Mouse (Mus musculus): ENCODE measurements around the gene Vmn1r53. TPM values are rescaled to one million over a fixed set of nuclear protein-coding genes. Genes with fewer than 3 reads are reported as not detected.
"Not testable (repeated sequence)": the region's sequence is repeated elsewhere in the genome, so short reads cannot be mapped to it uniquely, and the experiment has no call there.

The Vmn1r53 gene
- polyA plus RNA-seq (2014; fragmentation: Nextera tagmentation; extraction: Ambion mirVana) = not detected in 2 replicates

GRCm38 (mm10) chr6:90224338-90224737 lies at the start of gene Vmn1r53:
Vmn1r53 (minus strand) TSS chr6:90224438.
- no peak for DNase-seq
- no peak within 1 kb of the TSS for H3K9ac ChIP-seq (replicated peaks; ENCODE audit: low read length)
- no peaks in the 10 kb centered on the region for H3K4me1 ChIP-seq (ENCODE audit: control insufficient read depth, insufficient read depth, low read length)
- H3K27ac ChIP-seq (replicated peaks; ENCODE audit: low read depth, low read length) = no peak within 1 kb of the TSS
- H3K36me3 ChIP-seq (ENCODE audit: control insufficient read depth, insufficient read depth, low read length) = no peaks in the 10 kb centered on the region
- ATAC-seq (ENCODE audit: low FRiP score, low TSS enrichment) = no peak
- no peak within 1 kb of the TSS for H3K4me3 ChIP-seq (replicated peaks; ENCODE audit: low read depth, low read length)
- H3K4me2 ChIP-seq (ENCODE audit: low read length) = no peak within 1 kb of the TSS
- no peaks in the 10 kb centered on the region for H3K9me3 ChIP-seq (ENCODE audit: control insufficient read depth, low read length)
- no peaks in the 10 kb centered on the region for H3K27me3 ChIP-seq (ENCODE audit: control insufficient read depth, insufficient read depth, low read length)
- WGBS = 95% methylated on average over 1 of the region's 1 CpGs

GRCm38 (mm10) chr6:90246000-90246399 lies 21.8 kb upstream of the Vmn1r53 start, which contains the start of gene Vmn1r54:
Vmn1r54 (plus strand) TSS chr6:90246300.
- Histone ChIP-seq H3K27ac (replicated peaks; ENCODE audit: low read depth, low read length) (no peak within 1 kb of the TSS), H3K36me3 (ENCODE audit: control insufficient read depth, insufficient read depth, low read length) (no peaks in the 10 kb centered on the region), H3K4me2 (ENCODE audit: low read length) (no peak within 1 kb of the TSS), H3K4me1 (ENCODE audit: control insufficient read depth, insufficient read depth, low read length) (no peaks in the 10 kb centered on the region), H3K9ac (replicated peaks; ENCODE audit: low read length) (no peak within 1 kb of the TSS), H3K4me3 (replicated peaks; ENCODE audit: low read depth, low read length) (no peak within 1 kb of the TSS), H3K27me3 (ENCODE audit: control insufficient read depth, insufficient read depth, low read length) (no peaks in the 10 kb centered on the region), H3K9me3 (ENCODE audit: control insufficient read depth, low read length) (no peaks in the 10 kb centered on the region)
- 84% methylated on average over 1 of the region's 1 CpGs for WGBS
- ATAC-seq (ENCODE audit: low FRiP score, low TSS enrichment) (no peak), DNase-seq (no peak)

- Histone ChIP-seq H3K4me1 (ENCODE audit: control insufficient read depth, insufficient read depth, low read length) (no peaks in the 10 kb centered on the region), H3K27me3 (ENCODE audit: control insufficient read depth, insufficient read depth, low read length) (no peaks in the 10 kb centered on the region), H3K36me3 (ENCODE audit: control insufficient read depth, insufficient read depth, low read length) (no peaks in the 10 kb centered on the region), H3K9ac (replicated peaks; ENCODE audit: low read length) (no peak overlapping the region), H3K4me2 (ENCODE audit: low read length) (no peak overlapping the region), H3K9me3 (ENCODE audit: control insufficient read depth, low read length) (no peaks in the 10 kb centered on the region), H3K4me3 (replicated peaks; ENCODE audit: low read depth, low read length) (no peak overlapping the region), H3K27ac (replicated peaks; ENCODE audit: low read depth, low read length) (no peak overlapping the region)
- ATAC-seq (ENCODE audit: low FRiP score, low TSS enrichment) (no peak), DNase-seq (no peak)
- WGBS = 81% methylated on average over 3 of the region's 3 CpGs
Observed at GRCm38 (mm10) chr6:90244019-90244418, 19.8 kb upstream of the Vmn1r53 start.

- ATAC-seq (ENCODE audit: low FRiP score, low TSS enrichment) (no peak), DNase-seq (no peak)
- WGBS = 71% methylated on average over 27 of the region's 27 CpGs
- no peaks in the 10 kb centered on the region for H3K27me3 ChIP-seq (ENCODE audit: control insufficient read depth, insufficient read depth, low read length)
- no peak overlapping the region for H3K4me2 ChIP-seq (ENCODE audit: low read length)
- H3K9me3 ChIP-seq (ENCODE audit: control insufficient read depth, low read length) = no peaks in the 10 kb centered on the region
- no peaks in the 10 kb centered on the region for H3K4me1 ChIP-seq (ENCODE audit: control insufficient read depth, insufficient read depth, low read length)
- no peaks in the 10 kb centered on the region for H3K36me3 ChIP-seq (ENCODE audit: control insufficient read depth, insufficient read depth, low read length)
- H3K4me3 ChIP-seq (replicated peaks; ENCODE audit: low read depth, low read length) = no peak overlapping the region
- H3K27ac ChIP-seq (replicated peaks; ENCODE audit: low read depth, low read length) = no peak overlapping the region
- no peak overlapping the region for H3K9ac ChIP-seq (replicated peaks; ENCODE audit: low read length)
Observed at GRCm38 (mm10) chr6:90232681-90233080, 8.4 kb upstream of the Vmn1r53 start.

DNA sequence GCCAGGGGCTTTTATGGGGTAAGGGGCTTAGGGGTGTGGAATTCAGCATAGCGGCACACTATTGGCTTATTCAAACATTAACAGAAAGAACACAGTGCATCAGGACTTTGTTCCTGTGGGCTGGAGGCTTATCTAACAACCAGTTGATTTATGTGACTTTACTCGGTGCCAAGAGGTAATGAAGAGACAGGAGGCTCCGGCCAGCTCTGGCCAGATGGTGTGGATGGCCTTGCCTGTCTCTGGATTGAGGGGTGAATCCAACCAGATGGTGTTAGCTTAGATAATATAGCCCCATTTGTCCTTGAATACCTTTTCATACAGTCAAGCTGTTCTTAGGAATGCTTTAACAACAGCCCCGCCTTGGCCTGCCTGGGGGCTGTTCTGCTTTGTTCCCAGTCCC lies 7.9 kb upstream of the Vmn1r53 start:
- not testable (repeated sequence) for ATAC-seq (ENCODE audit: low FRiP score, low TSS enrichment)

GRCm38 (mm10) chr6:90202493-90202892 lies 21.7 kb downstream of the Vmn1r53 start, which contains the start of gene V1ra8:
V1ra8 (plus strand) TSS chr6:90202793.
- not testable (repeated sequence) for H3K36me3 ChIP-seq (ENCODE audit: control insufficient read depth, insufficient read depth, low read length); H3K27ac ChIP-seq (replicated peaks; ENCODE audit: low read depth, low read length); H3K27me3 ChIP-seq (ENCODE audit: control insufficient read depth, insufficient read depth, low read length); H3K4me2 ChIP-seq (ENCODE audit: low read length); DNase-seq; H3K9ac ChIP-seq (replicated peaks; ENCODE audit: low read length); ATAC-seq (ENCODE audit: low FRiP score, low TSS enrichment); H3K4me3 ChIP-seq (replicated peaks; ENCODE audit: low read depth, low read length); H3K4me1 ChIP-seq (ENCODE audit: control insufficient read depth, insufficient read depth, low read length); H3K9me3 ChIP-seq (ENCODE audit: control insufficient read depth, low read length)
- 76% methylated on average over 1 of the region's 2 CpGs for WGBS

More for the DNA sequence above, 7.9 kb upstream of the Vmn1r53 start:
- 90% methylated on average over 4 of the region's 4 CpGs for WGBS
- not testable (repeated sequence) for H3K27ac ChIP-seq (replicated peaks; ENCODE audit: low read depth, low read length); H3K9me3 ChIP-seq (ENCODE audit: control insufficient read depth, low read length); H3K4me2 ChIP-seq (ENCODE audit: low read length); H3K9ac ChIP-seq (replicated peaks; ENCODE audit: low read length); H3K36me3 ChIP-seq (ENCODE audit: control insufficient read depth, insufficient read depth, low read length); H3K27me3 ChIP-seq (ENCODE audit: control insufficient read depth, insufficient read depth, low read length); DNase-seq; H3K4me1 ChIP-seq (ENCODE audit: control insufficient read depth, insufficient read depth, low read length); H3K4me3 ChIP-seq (replicated peaks; ENCODE audit: low read depth, low read length)

- no peak within 1 kb of the TSS for H3K9ac ChIP-seq (replicated peaks; ENCODE audit: low read length)
- H3K4me2 ChIP-seq (ENCODE audit: low read length) = no peak within 1 kb of the TSS
- DNase-seq (no peak), ATAC-seq (ENCODE audit: low FRiP score, low TSS enrichment) (no peak)
- no peaks in the 10 kb centered on the region for H3K4me1 ChIP-seq (ENCODE audit: control insufficient read depth, insufficient read depth, low read length)
- 68% methylated on average over 2 of the region's 2 CpGs for WGBS
- no peaks in the 10 kb centered on the region for H3K27me3 ChIP-seq (ENCODE audit: control insufficient read depth, insufficient read depth, low read length)
- no peaks in the 10 kb centered on the region for H3K36me3 ChIP-seq (ENCODE audit: control insufficient read depth, insufficient read depth, low read length)
- no peaks in the 10 kb centered on the region for H3K9me3 ChIP-seq (ENCODE audit: control insufficient read depth, low read length)
- no peak within 1 kb of the TSS for H3K4me3 ChIP-seq (replicated peaks; ENCODE audit: low read depth, low read length)
- no peak within 1 kb of the TSS for H3K27ac ChIP-seq (replicated peaks; ENCODE audit: low read depth, low read length)
Observed at GRCm38 (mm10) chr6:90174508-90174907, 49.7 kb downstream of the Vmn1r53 start, which contains the start of gene Vmn1r52. Vmn1r52 (plus strand) TSS chr6:90174808.

Other genes starting within 250 kb of the Vmn1r53 start
- gene Vmn1r47, start 208.3 kb downstream of the Vmn1r53 start, polyA plus RNA-seq (2014; fragmentation: Nextera tagmentation; extraction: Ambion mirVana) = not detected in 2 replicates
- not detected in 2 replicates for gene Vmn1r48, start 187.6 kb downstream of the Vmn1r53 start, polyA plus RNA-seq (2014; fragmentation: Nextera tagmentation; extraction: Ambion mirVana)
- gene Vmn1r49, start 145.9 kb downstream of the Vmn1r53 start, polyA plus RNA-seq (2014; fragmentation: Nextera tagmentation; extraction: Ambion mirVana) = not detected in 2 replicates
- not detected in 2 replicates for gene Vmn1r50, start 123.0 kb downstream of the Vmn1r53 start, polyA plus RNA-seq (2014; fragmentation: Nextera tagmentation; extraction: Ambion mirVana)
- gene Vmn1r51, start 101.8 kb downstream of the Vmn1r53 start, polyA plus RNA-seq (2014; fragmentation: Nextera tagmentation; extraction: Ambion mirVana) = 0.07 TPM in 1 of 2 replicates, not detected in the other
- 0.09 TPM in 1 of 2 replicates, not detected in the other for gene Vmn1r52, start 49.6 kb downstream of the Vmn1r53 start, polyA plus RNA-seq (2014; fragmentation: Nextera tagmentation; extraction: Ambion mirVana)
- not detected in 2 replicates for gene V1ra8, start 21.6 kb downstream of the Vmn1r53 start, polyA plus RNA-seq (2014; fragmentation: Nextera tagmentation; extraction: Ambion mirVana)
- gene Vmn1r54, start 21.9 kb upstream of the Vmn1r53 start, polyA plus RNA-seq (2014; fragmentation: Nextera tagmentation; extraction: Ambion mirVana) = not detected in 2 replicates
- gene BC048671, start 76.8 kb upstream of the Vmn1r53 start, polyA plus RNA-seq (2014; fragmentation: Nextera tagmentation; extraction: Ambion mirVana) = not detected in 2 replicates
- gene Chst13, start 100.7 kb upstream of the Vmn1r53 start, polyA plus RNA-seq (2014; fragmentation: Nextera tagmentation; extraction: Ambion mirVana) = 0.22 TPM in 1 of 2 replicates, not detected in the other
- gene Uroc1, start 108.8 kb upstream of the Vmn1r53 start, polyA plus RNA-seq (2014; fragmentation: Nextera tagmentation; extraction: Ambion mirVana) = not detected in 2 replicates
- gene Zxdc, start 145.1 kb upstream of the Vmn1r53 start, polyA plus RNA-seq (2014; fragmentation: Nextera tagmentation; extraction: Ambion mirVana) = 15.3 and 16.2 TPM in 2 replicates
- 7.2 and 11.1 TPM in 2 replicates for gene Cfap100, start 204.4 kb upstream of the Vmn1r53 start, polyA plus RNA-seq (2014; fragmentation: Nextera tagmentation; extraction: Ambion mirVana)
- gene Klf15, start 238.1 kb upstream of the Vmn1r53 start, polyA plus RNA-seq (2014; fragmentation: Nextera tagmentation; extraction: Ambion mirVana) = 13.9 and 14.2 TPM in 2 replicates